In the genomic region with DNA sequence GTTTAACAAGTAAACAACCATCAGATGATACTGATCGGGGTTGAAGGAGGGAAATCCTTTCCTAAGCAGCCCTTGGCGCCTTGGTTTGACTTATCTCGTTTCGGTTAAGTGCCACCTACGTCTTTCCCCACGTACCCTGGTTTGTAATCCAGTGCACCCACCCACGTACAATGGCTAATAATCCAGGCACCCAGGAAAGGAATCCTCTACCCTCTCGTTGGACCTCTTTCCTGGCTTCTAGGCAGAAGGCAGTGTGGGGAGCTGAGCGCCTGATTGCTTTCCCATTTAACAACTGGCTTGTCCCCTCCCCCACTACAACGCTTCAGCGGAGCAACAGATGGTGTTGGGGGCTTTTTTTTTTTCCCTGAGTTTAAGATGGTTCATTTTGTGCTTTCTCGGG, we compare ENCODE assay signal across 8 mouse cellular contexts.
A peak's percentile ranks its signal among the peaks of the same experiment; 100 is the strongest.
DNase-seq lines count a peak whose midpoint lies in the region; ATAC-seq and TF ChIP-seq lines count a peak whose summit lies in the region.

No protein-coding gene starts in this region.

- no peak for DNase-seq in spleen, adult 2 months (ENCODE audit: low read depth in 1 of 2, low spot score in 2 of 2)
- no peak for DNase-seq in spleen, adult 18-20 months
- DNase-seq in cerebellum, adult 9-10 months = peak; percentile 70
- DNase-seq in gonadal fat pad, adult 2 months (ENCODE audit: low read depth) = peak; percentile 79
- peak; percentile 19 for DNase-seq in kidney, postnatal 14 days
- DNase-seq in lung, postnatal 0 days (ENCODE audit: low spot score) = peak; percentile 40
- DNase-seq in urinary bladder, postnatal 4 days (ENCODE audit: low spot score in 2 of 2) = no peak

- ATAC-seq in lung, postnatal 0 days = no peak

- H3K4me2 ChIP-seq in lung, postnatal 0 days (replicated peaks; ENCODE audit: low read depth, low read length) = peak overlapping the region; percentile 72

- no peaks in the 10 kb centered on the region for H3K9me3 ChIP-seq in lung, postnatal 0 days (ENCODE audit: low read length)

- TF ChIP-seq CTCF in spleen, adult 2 months (IDR thresholded peaks at IDR 0.05; ENCODE audit: extremely low read depth, insufficient read depth, insufficient read length, insufficient replicate concordance) = no peak
- TF ChIP-seq CTCF in lung, postnatal 0 days (IDR thresholded peaks at IDR 0.05) = no peak
- no peak for TF ChIP-seq CTCF in small intestine, adult 2 months (IDR thresholded peaks at IDR 0.05; ENCODE audit: extremely low read depth, insufficient read length, insufficient replicate concordance, low read depth, low read length)

- no peak for TF ChIP-seq EP300 in lung, postnatal 0 days (IDR thresholded peaks at IDR 0.05)

- H3K9ac ChIP-seq in lung, postnatal 0 days (replicated peaks; ENCODE audit: low read depth) = no peak overlapping the region

- no peaks in the 10 kb centered on the region for H3K4me1 ChIP-seq in spleen, adult 2 months (ENCODE audit: control insufficient read depth, insufficient read depth, insufficient read length)
- H3K4me1 ChIP-seq in lung, postnatal 0 days (ENCODE audit: insufficient read depth, low read depth, low read length) = peaks cover 5% of the 10 kb centered on the region; the same call in 1 of the 2 replicates
- H3K4me1 ChIP-seq in small intestine, adult 2 months (ENCODE audit: control insufficient read depth, insufficient read depth, insufficient read length, low read length) = peaks cover 16% of the 10 kb centered on the region; the same call in 1 of the 2 replicates

- no peak overlapping the region for H3K27ac ChIP-seq in spleen, adult 2 months (ENCODE audit: insufficient read depth, low read length)
- no peak overlapping the region for H3K27ac ChIP-seq in lung, postnatal 0 days (ENCODE audit: low read length)
- no peak overlapping the region for H3K27ac ChIP-seq in small intestine, adult 2 months (ENCODE audit: insufficient read depth, low read depth, low read length)

- no peak for TF ChIP-seq POLR2A in spleen, adult 2 months (IDR thresholded peaks at IDR 0.05; ENCODE audit: low read depth, low read length)
- no peak for TF ChIP-seq POLR2A in small intestine, adult 2 months (IDR thresholded peaks at IDR 0.05; ENCODE audit: low read depth, low read length)

- WGBS in spleen, adult 2 months = 1% methylated on average over 12 of the region's 12 CpGs
- 1% methylated on average over 12 of the region's 12 CpGs for WGBS in lung, postnatal 0 days
- WGBS in small intestine, adult 2 months = under 1% methylated on average over 12 of the region's 12 CpGs

- 0 out of 2 replicates have a peak overlapping the region, but pooled peaks have one; percentile 3 for H3K4me3 ChIP-seq in spleen, adult 2 months (ENCODE audit: extremely low read depth, insufficient read depth, insufficient read length)
- H3K4me3 ChIP-seq in lung, postnatal 0 days (ENCODE audit: low read depth, low read length) = peak overlapping the region; percentile 39
- peak overlapping the region; percentile 4; the same call in 1 of the 2 replicates for H3K4me3 ChIP-seq in small intestine, adult 2 months (ENCODE audit: low read depth, low read length)

- no peaks in the 10 kb centered on the region for H3K36me3 ChIP-seq in spleen, adult 2 months (ENCODE audit: control insufficient read depth, insufficient read depth, low read length)
- H3K36me3 ChIP-seq in lung, postnatal 0 days (ENCODE audit: insufficient read depth, low read length) = no peaks in the 10 kb centered on the region
- H3K36me3 ChIP-seq in small intestine, adult 2 months (ENCODE audit: control insufficient read depth, insufficient read depth, low read length) = no peaks in the 10 kb centered on the region

- peaks cover 3% of the 10 kb centered on the region; the same call in 1 of the 2 replicates for H3K27me3 ChIP-seq in spleen, adult 2 months (ENCODE audit: control insufficient read depth, insufficient read depth, low read length)
- H3K27me3 ChIP-seq in lung, postnatal 0 days (replicated peaks; ENCODE audit: insufficient read depth, low read length) = no peaks in the 10 kb centered on the region
- no peaks in the 10 kb centered on the region for H3K27me3 ChIP-seq in small intestine, adult 2 months (ENCODE audit: control insufficient read depth, insufficient read depth, low read length)

Comparison
In these comparisons a context has a peak if more than half of its experiments do, and no peak if none do; other contexts are left out.
1. DNase-seq: peak in cerebellum, adult 9-10 months (single experiment), gonadal fat pad, adult 2 months (single experiment), kidney, postnatal 14 days (single experiment) and lung, postnatal 0 days (single experiment); none in spleen, adult 2 months (0 of 2), spleen, adult 18-20 months (0 of 2) and urinary bladder, postnatal 4 days (0 of 2).
2. Peak in every context shown above with its lines, with median percentiles within 50 percentile points of each other: H3K4me3 ChIP-seq.